Comparison of ENCODE assay signal across 9 mouse cellular contexts in the genomic region with DNA sequence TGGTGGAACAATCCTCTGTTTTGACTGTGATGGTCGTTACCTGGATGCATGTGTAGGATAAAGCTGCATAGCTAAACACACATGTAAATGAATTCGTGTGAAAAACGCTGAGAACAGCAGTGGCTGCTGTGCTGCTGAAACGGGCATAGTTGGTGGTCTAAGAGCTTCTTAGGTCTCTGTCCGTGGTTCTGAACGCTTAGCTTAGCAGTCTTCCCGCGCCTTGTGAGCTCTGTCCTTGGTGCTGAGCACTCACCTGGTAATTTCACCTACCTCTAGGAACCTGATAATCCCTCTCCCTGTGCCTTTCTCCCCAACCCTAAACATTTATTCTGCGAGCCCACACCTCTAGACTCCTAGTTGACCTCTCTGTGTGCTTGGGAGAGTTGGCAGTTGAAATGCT. TPM values are rescaled to one million over a fixed set of nuclear protein-coding genes. Genes with fewer than 3 reads are reported as not detected.
A peak's percentile ranks its signal among the peaks of the same experiment; 100 is the strongest.
DNase-seq lines count a peak whose midpoint lies in the region; ATAC-seq and TF ChIP-seq lines count a peak whose summit lies in the region.
"Had no signal": no experiment of that assay in that cellular context is flagged by ENCODE, and none has a peak within 500 bp of the region (broad histone marks: within the 10 kb centered on the region; RNA-seq: fewer than 3 reads in every experiment).

No protein-coding gene starts in this region.

- no peak for ATAC-seq in heart, embryonic 12.5 days (ENCODE audit: insufficient number of reproducible peaks, low FRiP score)
- no peak for ATAC-seq in liver, embryonic 14.5 days (ENCODE audit: insufficient read depth)
- no peak for ATAC-seq in inflammation-experienced regulatory T-cells, adult 6 months

- DNase-seq in heart, postnatal 10 days, result peak; percentile 59 to 73
- DNase-seq in CH12.LX (ENCODE audit: extremely low read depth), result peak; percentile 75
- DNase-seq in c-Kit-positive CD71-positive TER-119-positive erythroid progenitor cells, embryonic 14.5 days (ENCODE audit: low spot score), result peak; percentile 25
- DNase-seq in liver, embryonic 14.5 days (ENCODE audit: low read depth in 3 of 3, low spot score in 3 of 3), result peak; percentile 13 to 38 (median 24)
- DNase-seq in T-cell, adult 2 months (ENCODE audit: low spot score), result no peak
- no peak for DNase-seq in right cerebral cortex, postnatal 4 days

- peaks cover 3% of the 10 kb centered on the region; the same call in 1 of the 2 replicates for H3K27me3 ChIP-seq in heart, embryonic 12.5 days (replicated peaks)
- H3K27me3 ChIP-seq in CH12.LX (replicated peaks), result peaks cover 72% of the 10 kb centered on the region
- H3K27me3 ChIP-seq in liver, embryonic 14.5 days (ENCODE audit: control insufficient read depth, insufficient read depth, low read length), result no peaks in the 10 kb centered on the region

- H3K9me3 ChIP-seq in heart, embryonic 12.5 days (replicated peaks), result no peaks in the 10 kb centered on the region
- no peaks in the 10 kb centered on the region for H3K9me3 ChIP-seq in CH12.LX (replicated peaks; ENCODE audit: low read length)
- H3K9me3 ChIP-seq in liver, embryonic 14.5 days (ENCODE audit: control insufficient read depth, low read length), result no peaks in the 10 kb centered on the region

- in situ Hi-C loops in CH12.LX (cut with MboI; ENCODE audit: low pct_ligation_motif_present, low pct_unique_long_range_greater_than_20kb, low sequenced_read_pairs), result loop anchor here (10.0 kb wide), 1 partner anchor 47 kb away; the partner anchor contains the start of gene Cd300c2

- no peak overlapping the region for H3K4me2 ChIP-seq in heart, embryonic 12.5 days
- no peak overlapping the region for H3K4me2 ChIP-seq in CH12.LX (ENCODE audit: insufficient read depth, low read depth, poor library complexity, severe bottlenecking)
- no peak overlapping the region for H3K4me2 ChIP-seq in liver, embryonic 14.5 days (ENCODE audit: low read depth)

- no peak for TF ChIP-seq CTCF in CH12.LX (conservative IDR thresholded peaks at IDR 0.05 in 1 of 2, IDR thresholded peaks at IDR 0.05 in 1 of 2; ENCODE audit: low read depth in 2 of 2, low read length in 2 of 2)
- TF ChIP-seq CTCF in liver, embryonic 14.5 days (IDR thresholded peaks at IDR 0.05; ENCODE audit: low read depth), result no peak

- no peak for TF ChIP-seq RAD21 in CH12.LX (IDR thresholded peaks at IDR 0.05; ENCODE audit: low read depth, low read length)

- H3K27ac ChIP-seq in heart, embryonic 12.5 days (ENCODE audit: poor library complexity, severe bottlenecking), result no peak overlapping the region
- H3K27ac ChIP-seq in CH12.LX (ENCODE audit: insufficient read depth, low read depth), result no peak overlapping the region
- no peak overlapping the region for H3K27ac ChIP-seq in liver, embryonic 14.5 days

- H3K4me1 ChIP-seq in heart, embryonic 12.5 days (replicated peaks), result no peaks in the 10 kb centered on the region
- peaks cover 5 to 6% of the 10 kb centered on the region in 2 experiments for H3K4me1 ChIP-seq in CH12.LX (ENCODE audit: control insufficient read depth in 1 of 2, insufficient read depth in 2 of 2)
- H3K4me1 ChIP-seq in liver, embryonic 14.5 days (replicated peaks; ENCODE audit: control insufficient read depth in 2 of 2, insufficient read depth in 2 of 2, low read length in 1 of 2), result no peaks in the 10 kb centered on the region

- whole genome bisulfite sequencing in heart, embryonic 12.5 days, result 2% methylated on average over 9 of the region's 9 CpGs
- WGBS in liver, embryonic 14.5 days (ENCODE audit: insufficient replicate concordance), result 2% methylated on average over 9 of the region's 9 CpGs

- TF ChIP-seq POLR2A in CH12.LX (IDR thresholded peaks at IDR 0.05; ENCODE audit: low read depth, low read length), result no peak

- H3K36me3 ChIP-seq in heart, embryonic 12.5 days, result no peaks in the 10 kb centered on the region
- H3K36me3 ChIP-seq in CH12.LX (replicated peaks in 1 of 2; ENCODE audit: control insufficient read depth in 1 of 2, insufficient read depth in 1 of 2, low read length in 1 of 2), result no peaks in the 10 kb centered on the region
- no peaks in the 10 kb centered on the region for H3K36me3 ChIP-seq in liver, embryonic 14.5 days (replicated peaks; ENCODE audit: control insufficient read depth, insufficient read depth, low read depth)

- dilution Hi-C loops in CH12.LX (cut with MboI; ENCODE audit: extremely low pct_ligation_motif_present, extremely low pct_unique_long_range_greater_than_20kb, low sequenced_read_pairs), result no loop called here

- intact Hi-C loops in heart, postnatal 10 days (cut with DNase I), result loop anchor here (10.0 kb wide), 1 partner anchor 247 kb away; no protein-coding TSS in a partner anchor

- H3K4me3 ChIP-seq in heart, embryonic 12.5 days, result no peak overlapping the region
- H3K4me3 ChIP-seq in CH12.LX (replicated peaks in 1 of 3; ENCODE audit: low read depth in 2 of 3, low read length in 2 of 3, poor library complexity in 1 of 3), result no peak overlapping the region
- H3K4me3 ChIP-seq in liver, embryonic 14.5 days (ENCODE audit: insufficient read depth in 1 of 2, low read depth in 2 of 2, low read length in 2 of 2), result no peak overlapping the region

- no peaks in the 10 kb centered on the region for H3K79me2 ChIP-seq in CH12.LX (replicated peaks; ENCODE audit: control insufficient read depth, extremely low read depth, insufficient read depth, poor library complexity, severe bottlenecking)

- no peak overlapping the region for H3K9ac ChIP-seq in heart, embryonic 12.5 days
- no peak overlapping the region for H3K9ac ChIP-seq in CH12.LX (ENCODE audit: insufficient read depth, low read depth)
- no peak overlapping the region for H3K9ac ChIP-seq in liver, embryonic 14.5 days (replicated peaks)

- no peak for TF ChIP-seq EP300 in CH12.LX (IDR thresholded peaks at IDR 0.05; ENCODE audit: low read length)
- no peak for TF ChIP-seq EP300 in liver, embryonic 14.5 days (IDR thresholded peaks at IDR 0.05; ENCODE audit: low read depth)

TF ChIP-seq in CH12.LX, 34 proteins besides CTCF, POLR2A, EP300 and RAD21 (continues in another document):
- no peak for TF ChIP-seq ZKSCAN1 (IDR thresholded peaks at IDR 0.05; ENCODE audit: borderline replicate concordance, low read depth, low read length)
- no peak for TF ChIP-seq ZMIZ1 (IDR thresholded peaks at IDR 0.05; ENCODE audit: low read depth, low read length)
- TF ChIP-seq TCF12 (IDR thresholded peaks at IDR 0.05; ENCODE audit: low read depth, low read length), result no peak
- peak; percentile 98 for TF ChIP-seq MAFK (IDR thresholded peaks at IDR 0.05; ENCODE audit: insufficient replicate concordance, low read length)
- TF ChIP-seq SIN3A (IDR thresholded peaks at IDR 0.05; ENCODE audit: low read length), result peak; percentile 99
- peak; percentile 78; the same call in 1 of the 2 replicates for TF ChIP-seq E2F4 (IDR thresholded peaks at IDR 0.05; ENCODE audit: insufficient replicate concordance, low read depth, low read length)
- no peak for TF ChIP-seq USF1 (IDR thresholded peaks at IDR 0.05; ENCODE audit: low read depth, low read length)
- no peak for TF ChIP-seq MYC (IDR thresholded peaks at IDR 0.05; ENCODE audit: low read depth, low read length)
- TF ChIP-seq BHLHE40 (IDR thresholded peaks at IDR 0.05; ENCODE audit: low read depth, low read length), result no peak

RNA-seq across cellular contexts. Expression of gene Cd300ld3, which starts 4.0 kb away (rescaled TPM):
- total RNA-seq in heart, postnatal 10 days (2021), result 1 to 10 TPM; 1.2 to 2.9 TPM
- not detected in 2 replicates for polyA plus RNA-seq in heart, embryonic 12.5 days (2016; fragmentation: Nextera tagmentation; extraction: Ambion mirVana)
- total RNA-seq in CH12.LX (2012; rRNA removed) (0.17 and 0.42 TPM in 2 replicates), CH12.LX (2014; rRNA removed) (not detected in 2 replicates)
- 0.37 TPM in 1 of 2 replicates, not detected in the other for polyA plus RNA-seq in CH12.LX (2012; ENCODE audit: insufficient read length, low read depth)
- 0.27 and 0.63 TPM in 2 replicates for polyA plus RNA-seq in liver, embryonic 14.5 days (2012; rRNA removed)
- polyA plus RNA-seq in liver, embryonic 14.5 days (2014; fragmentation: Nextera tagmentation; extraction: Ambion mirVana), result not detected in 2 replicates
- not detected for polyA plus RNA-seq in inflammation-experienced regulatory T-cells, adult 6 months (2017; shearing (Covaris generic))
- total RNA-seq: left cerebral cortex, postnatal 10 days had no signal

RNA-seq across cellular contexts. Expression of gene Cd300e, which starts 9.8 kb away (rescaled TPM):
- total RNA-seq in heart, postnatal 10 days (2021), result under 1 TPM; 0.29 to 0.35 TPM
- polyA plus RNA-seq in heart, embryonic 12.5 days (2016; fragmentation: Nextera tagmentation; extraction: Ambion mirVana), result not detected in 2 replicates
- not detected in 2 replicates for total RNA-seq in CH12.LX (2012; rRNA removed)
- not detected in 2 replicates for total RNA-seq in CH12.LX (2014; rRNA removed)
- polyA plus RNA-seq in CH12.LX (2012; ENCODE audit: insufficient read length, low read depth), result not detected in 2 replicates
- 0.44 and 0.56 TPM in 2 replicates for polyA plus RNA-seq in liver, embryonic 14.5 days (2012; rRNA removed)
- polyA plus RNA-seq in liver, embryonic 14.5 days (2014; fragmentation: Nextera tagmentation; extraction: Ambion mirVana), result 0.22 and 0.29 TPM in 2 replicates
- under 1 TPM in 1 of 3 experiments, not detected in 2; 0.34 TPM for polyA plus RNA-seq in inflammation-experienced regulatory T-cells, adult 6 months (2017; shearing (Covaris generic))
- total RNA-seq: left cerebral cortex, postnatal 10 days had no signal

RNA-seq across cellular contexts. Expression of gene Cd300ld5, which starts 14.6 kb away (rescaled TPM):
- total RNA-seq in heart, postnatal 10 days (2021), result 1 to 10 TPM; 3.9 to 5.0 TPM
- not detected in 2 replicates for polyA plus RNA-seq in heart, embryonic 12.5 days (2016; fragmentation: Nextera tagmentation; extraction: Ambion mirVana)
- total RNA-seq in CH12.LX (2012; rRNA removed) (not detected in 2 replicates), CH12.LX (2014; rRNA removed) (not detected in 2 replicates)
- polyA plus RNA-seq in CH12.LX (2012; ENCODE audit: insufficient read length, low read depth), result not detected in 2 replicates
- polyA plus RNA-seq in liver, embryonic 14.5 days (2012; rRNA removed), result 0.13 TPM in 1 of 2 replicates, not detected in the other
- polyA plus RNA-seq in liver, embryonic 14.5 days (2014; fragmentation: Nextera tagmentation; extraction: Ambion mirVana), result not detected in 2 replicates
- not detected for polyA plus RNA-seq in inflammation-experienced regulatory T-cells, adult 6 months (2017; shearing (Covaris generic))
- total RNA-seq: left cerebral cortex, postnatal 10 days had no signal

RNA-seq across cellular contexts. Expression of gene Cd300ld4, which starts 25.4 kb away (rescaled TPM):
- not detected for total RNA-seq in heart, postnatal 10 days (2021)
- not detected in 2 replicates for polyA plus RNA-seq in heart, embryonic 12.5 days (2016; fragmentation: Nextera tagmentation; extraction: Ambion mirVana)
- total RNA-seq in CH12.LX (2012; rRNA removed) (not detected in 2 replicates), CH12.LX (2014; rRNA removed) (not detected in 2 replicates)
- not detected in 2 replicates for polyA plus RNA-seq in CH12.LX (2012; ENCODE audit: insufficient read length, low read depth)
- polyA plus RNA-seq in liver, embryonic 14.5 days (2012; rRNA removed), result 0.09 and 0.10 TPM in 2 replicates
- polyA plus RNA-seq in liver, embryonic 14.5 days (2014; fragmentation: Nextera tagmentation; extraction: Ambion mirVana), result not detected in 2 replicates
- not detected for polyA plus RNA-seq in inflammation-experienced regulatory T-cells, adult 6 months (2017; shearing (Covaris generic))

RNA-seq across cellular contexts. Expression of gene Cd300ld2, which starts 36.2 kb away (rescaled TPM):
- not detected for total RNA-seq in heart, postnatal 10 days (2021)
- not detected in 2 replicates for polyA plus RNA-seq in heart, embryonic 12.5 days (2016; fragmentation: Nextera tagmentation; extraction: Ambion mirVana)
- total RNA-seq in CH12.LX (2012; rRNA removed), result not detected in 2 replicates
- total RNA-seq in CH12.LX (2014; rRNA removed), result not detected in 2 replicates
- polyA plus RNA-seq in CH12.LX (2012; ENCODE audit: insufficient read length, low read depth), result not detected in 2 replicates
- polyA plus RNA-seq in liver, embryonic 14.5 days (2012; rRNA removed), result not detected in 2 replicates
- polyA plus RNA-seq in liver, embryonic 14.5 days (2014; fragmentation: Nextera tagmentation; extraction: Ambion mirVana), result not detected in 2 replicates
- polyA plus RNA-seq in inflammation-experienced regulatory T-cells, adult 6 months (2017; shearing (Covaris generic)), result not detected
- total RNA-seq: left cerebral cortex, postnatal 10 days had no signal

Comparison
In these comparisons a context has a peak if more than half of its experiments do, and no peak if none do; other contexts are left out.
1. DNase-seq: peak in heart, postnatal 10 days (2 of 2), CH12.LX (single experiment), c-Kit-positive CD71-positive TER-119-positive erythroid progenitor cells, embryonic 14.5 days (single experiment) and liver, embryonic 14.5 days (3 of 3); none in T-cell, adult 2 months (single experiment) and right cerebral cortex, postnatal 4 days (single experiment).